Mouse (Mus musculus) cerebellum, adult (tissue): ENCODE measurements around the gene Jmjd4.

ENCODE experiments used
- ATAC-seq: cut with Nextera tagmentation; 2 replicates; pipeline ENCODE4 v1.9.2; 2017; ENCODE audit warnings: mild to moderate bottlenecking, moderate library complexity, mixed read lengths; ENCODE audit not compliant: insufficient number of reproducible peaks, low FRiP score, low TSS enrichment

Gene Jmjd4

DNA sequence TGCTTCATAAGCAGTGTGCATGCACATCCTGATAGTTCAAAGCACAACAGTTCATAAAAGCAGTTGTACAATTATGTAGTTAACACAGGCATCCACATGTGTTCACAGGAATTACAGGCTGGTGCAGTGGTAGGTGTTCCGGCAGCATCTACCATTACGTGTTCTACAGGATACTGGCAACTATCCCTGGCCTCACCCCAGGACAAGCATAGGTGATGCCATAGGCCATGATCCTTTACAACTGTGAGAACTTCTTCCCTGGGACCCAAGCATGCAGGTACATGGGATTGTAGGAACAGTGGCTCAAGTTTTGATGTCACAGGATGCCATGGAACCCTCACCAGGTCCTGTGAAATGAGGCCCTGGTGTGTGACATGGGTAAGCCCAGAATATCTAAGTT is 10.6 kb downstream of the Jmjd4 start:
- ATAC-seq = no peak

DNA sequence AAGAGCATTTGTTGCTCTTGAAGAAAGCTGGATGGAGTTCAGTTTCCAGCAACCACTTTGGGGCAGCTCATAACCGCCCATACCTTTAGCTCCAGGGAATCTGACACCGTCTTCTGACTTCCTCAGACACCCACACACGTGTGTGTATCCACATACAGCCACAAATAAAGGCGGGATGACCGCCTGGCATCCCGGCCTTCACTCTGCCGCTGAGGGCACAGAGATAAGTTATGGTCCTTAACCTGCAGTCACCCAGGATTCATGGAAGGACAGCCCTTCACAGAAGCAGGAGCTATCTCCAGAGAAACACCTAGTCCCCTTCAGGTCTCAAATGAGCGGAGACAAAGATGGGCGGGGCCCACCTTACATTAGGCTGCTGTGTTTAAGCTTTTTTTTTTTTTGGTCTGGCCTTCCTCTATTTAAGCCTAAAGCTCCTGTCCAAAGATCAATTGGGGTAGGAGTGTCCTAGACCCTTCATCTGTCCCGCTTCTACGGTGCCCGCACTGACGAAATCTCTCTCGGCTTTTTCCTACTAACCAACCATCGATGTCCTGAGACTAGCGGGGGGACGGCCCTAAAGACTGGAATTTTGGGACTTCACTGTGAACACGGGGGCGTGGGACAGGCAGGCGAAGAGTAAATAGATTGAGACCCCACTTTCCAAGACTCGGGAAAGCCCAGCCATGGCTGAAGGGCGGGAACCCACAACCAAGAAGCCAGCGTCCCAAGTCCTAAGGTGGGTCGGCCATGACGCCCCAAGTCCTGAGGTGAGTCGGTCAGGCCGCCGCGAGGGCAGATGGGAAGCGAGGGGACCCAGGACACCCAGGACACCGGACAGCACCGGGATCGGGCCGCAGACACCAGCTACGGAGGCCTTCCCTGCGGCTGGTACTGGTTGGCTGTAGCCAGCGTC is 21.8 kb downstream of the Jmjd4 start:
- ATAC-seq = no peak

DNA sequence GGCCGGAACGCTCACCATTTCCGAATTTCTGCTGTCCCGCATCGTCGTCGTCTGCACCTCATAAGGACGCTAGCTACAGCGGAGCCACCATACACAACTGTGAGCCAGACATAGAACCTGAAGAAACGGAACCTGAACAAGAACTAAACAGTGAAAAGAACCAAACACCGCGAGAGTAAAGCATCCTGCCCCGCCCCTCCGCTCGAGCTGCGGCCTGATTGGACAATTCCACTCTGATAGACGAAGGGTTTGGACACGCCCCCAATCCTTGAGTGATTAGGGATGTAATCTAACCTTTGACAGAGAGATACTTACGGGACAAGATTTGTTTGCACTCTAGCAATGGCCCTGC is 22.5 kb downstream of the Jmjd4 start, which contains the start of gene Zfp867:
Gene Zfp867, minus strand, starts transcription at position 149 of the 352 bp plus-strand sequence.
- peak; percentile 84 for ATAC-seq

DNA sequence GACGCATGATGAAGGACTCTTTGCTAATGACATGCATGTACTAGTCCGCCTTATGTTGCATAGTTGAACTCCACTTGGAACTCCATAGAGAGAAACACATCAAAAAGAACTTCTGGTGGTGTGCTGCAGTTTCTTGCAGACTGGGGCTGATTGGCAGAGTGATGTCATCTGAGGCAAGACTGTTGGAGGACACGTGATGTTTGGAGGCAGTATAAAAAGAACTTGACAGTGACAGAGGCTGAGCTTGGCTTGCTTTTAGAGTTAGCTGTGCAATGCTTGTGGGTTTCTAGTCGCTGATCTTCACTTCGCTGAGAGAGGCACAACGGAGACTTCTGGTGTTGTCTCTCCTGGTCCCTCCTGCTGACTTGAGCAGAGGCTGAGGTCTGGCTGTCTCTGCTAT is 27.4 kb downstream of the Jmjd4 start:
- ATAC-seq = no peak

DNA sequence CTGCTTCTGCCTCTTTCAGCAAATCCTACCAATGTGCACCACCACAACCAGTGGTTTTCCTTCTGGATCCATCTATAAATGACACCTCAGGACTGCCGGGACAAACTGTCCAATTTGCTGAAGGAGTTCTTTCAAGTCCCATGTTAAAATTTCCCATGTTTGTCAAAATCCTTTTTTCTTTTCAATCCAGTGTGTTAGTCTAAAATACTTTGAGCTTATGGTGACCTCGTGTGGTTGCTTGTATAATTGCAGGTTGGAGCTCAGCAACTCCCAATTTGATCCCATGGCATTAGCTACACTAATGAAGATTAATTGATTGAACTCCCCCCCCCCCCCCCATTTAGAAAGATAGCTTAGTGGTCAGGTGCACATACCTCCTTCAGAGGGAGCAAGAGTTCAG is 33.4 kb downstream of the Jmjd4 start:
- ATAC-seq = no peak

DNA sequence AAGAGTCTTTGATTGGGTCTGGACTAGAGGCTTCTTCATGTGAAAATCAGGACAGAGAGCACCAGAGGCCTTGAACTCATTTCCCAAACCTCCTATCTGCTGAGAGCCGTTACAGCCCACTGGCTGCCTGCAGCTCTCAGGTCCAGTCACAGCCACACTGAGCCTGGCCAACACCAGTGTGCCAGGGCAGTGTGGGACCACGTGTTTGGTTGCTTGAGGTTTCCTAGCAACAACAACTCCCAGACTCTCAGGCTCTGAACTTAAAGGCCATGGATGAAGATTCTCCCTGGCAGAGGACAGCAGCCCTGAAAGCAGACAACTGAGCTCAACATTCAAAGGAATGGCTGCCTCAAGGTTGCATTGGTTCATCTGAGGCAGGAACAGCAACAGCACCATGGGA is 35.8 kb downstream of the Jmjd4 start:
- ATAC-seq = no peak

DNA sequence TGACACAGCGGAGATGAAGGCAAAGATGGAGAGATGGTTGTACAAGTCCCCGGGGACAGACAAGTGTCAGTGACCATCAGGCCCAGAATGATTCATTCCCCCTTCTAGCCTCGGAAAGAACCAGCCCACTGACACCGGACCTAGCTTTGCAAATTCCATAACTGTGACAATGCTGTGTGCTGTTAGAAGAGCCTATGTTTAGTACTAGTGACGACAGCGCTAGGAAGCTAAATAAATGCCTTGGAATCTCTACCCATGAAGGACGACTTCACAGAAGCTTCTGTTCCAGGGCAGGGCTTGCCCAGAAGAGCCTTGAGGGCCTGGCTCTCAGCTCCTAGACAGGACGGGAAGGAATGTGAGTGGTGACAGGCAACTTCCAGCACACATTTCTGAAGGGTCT is 36.4 kb downstream of the Jmjd4 start:
- ATAC-seq = no peak

DNA sequence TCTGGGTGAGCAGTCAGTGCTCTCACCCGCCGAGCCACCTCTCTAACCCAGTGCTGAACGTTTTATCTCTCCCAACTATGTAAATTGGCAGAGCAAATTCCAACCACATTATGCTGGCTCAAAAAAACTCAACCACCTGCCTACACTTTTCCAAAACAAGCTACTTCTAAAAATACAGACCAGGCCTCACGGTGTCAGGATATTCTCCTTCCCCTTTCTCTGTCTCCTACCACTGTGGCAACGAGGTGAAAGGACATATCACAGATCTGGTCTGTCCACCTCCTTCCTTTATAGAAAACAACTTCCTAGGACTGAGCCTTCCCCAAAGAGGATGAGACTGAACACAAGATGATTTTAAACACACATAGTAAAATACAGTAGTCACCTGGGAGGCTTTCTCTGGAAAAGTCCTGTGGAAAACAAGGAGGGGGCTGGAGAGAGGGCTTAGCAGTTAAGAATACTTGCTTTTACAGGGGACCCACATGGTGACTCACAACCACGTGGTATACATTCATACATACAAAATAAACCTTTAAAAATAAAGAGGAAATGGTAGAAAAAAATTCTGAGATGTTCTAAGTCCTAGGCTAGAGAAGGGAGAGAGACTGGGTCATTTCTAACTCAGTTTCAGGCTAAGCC is 46.9 kb downstream of the Jmjd4 start:
- no peak for ATAC-seq

DNA sequence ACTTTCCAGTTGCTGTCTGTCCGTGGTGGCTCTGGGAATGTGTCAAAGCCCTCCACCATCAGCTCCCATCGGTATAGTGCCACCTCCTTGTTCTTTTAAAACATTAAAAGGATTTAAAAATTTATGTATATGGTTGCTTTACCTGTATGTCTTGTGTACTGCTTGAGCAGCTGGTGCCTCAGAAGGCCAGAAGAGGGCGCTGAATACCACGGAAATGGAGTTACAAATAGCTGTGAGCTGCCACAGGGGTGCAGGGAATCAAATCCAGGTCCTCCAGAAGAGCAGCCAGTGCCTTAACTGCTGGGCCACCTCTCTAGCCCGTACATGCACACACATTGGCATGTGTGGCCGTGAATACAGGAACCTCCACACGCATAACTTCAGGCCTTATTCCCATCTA is 47.9 kb downstream of the Jmjd4 start:
- no peak for ATAC-seq

DNA sequence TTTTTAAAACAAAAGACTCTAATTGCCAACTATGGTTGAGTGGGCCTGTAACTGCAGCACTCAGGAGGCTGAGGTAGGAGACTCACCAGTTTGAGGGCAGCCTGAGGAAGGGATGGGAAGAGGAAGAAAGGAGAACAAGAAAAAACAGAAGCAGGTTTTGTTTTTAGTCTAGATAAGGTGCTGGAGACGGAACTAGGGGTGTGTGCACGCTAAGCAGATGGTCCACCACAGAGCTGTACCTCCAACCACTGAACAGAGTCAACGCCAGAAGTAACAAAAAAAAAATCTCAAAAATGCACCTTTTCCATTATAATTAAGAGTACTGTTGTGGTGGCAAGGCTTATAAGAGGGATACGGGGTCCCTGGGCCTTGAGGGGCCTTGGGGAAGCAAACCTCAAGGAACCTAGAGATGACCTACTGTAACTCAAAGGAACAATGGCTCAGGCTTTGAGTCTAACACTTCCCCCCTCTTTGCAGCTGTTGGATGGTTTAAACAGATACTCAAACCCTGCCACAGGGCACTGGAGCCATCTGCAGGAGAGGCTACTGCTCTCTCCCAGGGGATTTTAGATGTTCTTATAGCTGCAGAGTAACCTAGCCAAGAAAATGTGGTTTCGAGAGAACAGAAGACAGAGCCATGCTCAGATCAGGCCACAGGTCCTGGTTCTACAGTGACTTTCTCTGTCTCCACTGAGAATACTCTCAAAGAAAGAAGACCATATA is 52.3 kb downstream of the Jmjd4 start:
- no peak for ATAC-seq

DNA sequence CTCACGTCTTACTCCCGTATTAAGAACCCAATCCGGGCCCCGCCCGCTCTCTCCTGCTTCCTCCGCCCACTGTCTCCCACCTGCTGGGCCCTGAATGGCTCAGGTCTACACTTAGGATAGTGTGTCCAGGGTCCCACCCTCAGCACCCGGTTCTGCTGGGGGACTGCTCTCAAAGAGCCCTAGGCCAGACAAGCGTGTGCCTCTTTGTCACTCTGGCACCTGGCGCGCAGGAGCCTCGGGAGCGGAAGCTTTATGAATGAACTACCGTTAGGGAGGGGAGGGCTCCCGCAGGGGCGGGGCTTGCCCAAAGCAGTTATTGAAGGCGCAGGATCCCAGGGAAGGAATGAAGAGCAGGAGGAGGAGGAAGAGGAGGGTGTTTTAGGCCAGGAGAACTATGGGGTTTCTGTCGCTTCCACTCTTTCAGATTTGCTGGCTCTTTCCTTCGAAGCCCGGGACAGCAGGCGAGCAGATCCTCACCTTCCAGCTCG is 55.5 kb downstream of the Jmjd4 start:
- 0 out of 2 replicates have a peak, but pooled peaks have one; percentile 5 for ATAC-seq

DNA sequence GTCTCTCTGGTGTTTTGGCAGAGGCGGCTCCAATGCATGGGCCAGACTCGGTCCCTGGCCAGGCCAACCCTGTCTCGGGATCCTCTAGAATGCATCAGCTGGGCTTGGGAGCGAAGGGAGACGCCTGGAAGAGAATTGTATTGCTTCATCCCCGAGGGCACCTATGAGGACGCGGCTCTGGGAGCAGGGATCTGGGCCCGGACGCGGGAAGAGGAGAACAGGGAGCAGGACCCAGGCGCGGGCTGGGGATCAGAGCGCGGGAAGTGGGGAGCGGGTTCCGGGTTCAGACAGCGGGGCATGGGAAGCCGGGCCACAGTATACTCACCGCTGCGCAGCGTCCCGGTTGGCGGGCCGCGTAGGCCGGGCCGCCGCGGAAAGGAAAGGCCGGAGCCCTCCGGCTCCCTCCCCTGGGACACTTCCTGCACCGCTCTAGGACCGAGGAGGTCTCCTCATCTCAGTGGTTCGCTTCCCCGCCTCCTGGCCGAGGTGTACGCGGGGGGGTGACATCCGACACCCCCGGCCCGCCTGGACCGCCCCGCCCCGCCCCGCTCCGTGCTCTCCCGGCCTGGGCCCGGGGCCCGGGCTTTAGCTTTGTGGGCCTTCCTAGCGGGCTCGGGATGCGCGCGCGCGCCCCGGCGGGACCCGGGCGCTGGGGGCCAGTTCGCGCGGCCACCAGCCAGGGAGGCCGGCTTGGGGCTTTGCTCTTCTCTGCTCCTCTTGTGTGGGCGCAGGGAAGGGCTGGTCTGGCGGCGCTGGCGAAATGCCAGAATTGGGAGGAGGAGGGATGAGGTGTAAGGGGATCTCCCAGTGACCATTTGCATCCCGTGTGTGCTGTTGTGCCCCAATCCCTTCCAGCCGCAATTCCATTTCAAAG is 56.2 kb downstream of the Jmjd4 start:
- peak; percentile 74 for ATAC-seq

DNA sequence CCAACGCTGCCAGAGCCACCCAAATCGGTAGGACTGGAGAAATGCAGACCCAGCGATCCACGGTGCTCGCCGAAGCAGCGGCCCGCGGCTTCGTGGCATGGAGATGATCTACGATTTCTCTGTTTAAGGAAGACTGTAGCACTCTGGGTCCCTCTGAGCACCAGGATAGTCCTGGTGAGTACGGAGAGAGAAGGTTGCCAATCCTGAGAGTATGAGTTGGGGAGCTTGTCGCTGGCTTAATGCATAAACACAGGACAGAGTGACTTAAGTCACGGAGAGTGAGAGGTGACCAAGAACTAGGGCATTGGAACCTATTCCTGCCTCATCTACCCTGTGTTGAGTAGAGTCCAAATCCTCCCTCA is 56.8 kb downstream of the Jmjd4 start:
- ATAC-seq = no peak
